Mouse (Mus musculus): ENCODE measurements around the gene Gab2. TPM values are rescaled to one million over a fixed set of nuclear protein-coding genes. Genes with fewer than 3 reads are reported as not detected.

The Gab2 gene
- total RNA-seq, 4 experiments from 2014 or later: 17.3 to 18.6 (median 17.6) TPM

GRCm38 (mm10) chr7:97342961-97343360 lies 261.6 kb downstream of the Gab2 start:
- DNase-seq (ENCODE audit: low spot score in 2 of 2): no peak

GRCm38 (mm10) chr7:97344655-97345054 lies 263.3 kb downstream of the Gab2 start:
- no peak for DNase-seq (ENCODE audit: low spot score in 2 of 2)

GRCm38 (mm10) chr7:97345229-97345871 lies 264.0 kb downstream of the Gab2 start:
- DNase-seq (ENCODE audit: low spot score in 2 of 2): peak; percentile 54 to 87

- DNase-seq (ENCODE audit: low spot score in 2 of 2): no peak
Measured at GRCm38 (mm10) chr7:97346111-97346821, 264.9 kb downstream of the Gab2 start.

GRCm38 (mm10) chr7:97346822-97347166 lies 265.4 kb downstream of the Gab2 start:
- no peak for DNase-seq (ENCODE audit: low spot score in 2 of 2)

GRCm38 (mm10) chr7:97347464-97347863 lies 266.1 kb downstream of the Gab2 start:
- DNase-seq (ENCODE audit: low spot score in 2 of 2): no peak

GRCm38 (mm10) chr7:97348318-97348717 lies 266.9 kb downstream of the Gab2 start:
- no peak for DNase-seq (ENCODE audit: low spot score in 2 of 2)

- DNase-seq (ENCODE audit: low spot score in 2 of 2): no peak
Measured at GRCm38 (mm10) chr7:97348836-97349235, 267.4 kb downstream of the Gab2 start.

- no peak for DNase-seq (ENCODE audit: low spot score in 2 of 2)
Measured at GRCm38 (mm10) chr7:97349438-97349837, 268.1 kb downstream of the Gab2 start.

- DNase-seq (ENCODE audit: low spot score in 2 of 2): no peak
Measured at GRCm38 (mm10) chr7:97350891-97351290, 269.5 kb downstream of the Gab2 start.

- DNase-seq (ENCODE audit: low spot score in 2 of 2): no peak
Measured at GRCm38 (mm10) chr7:97351792-97352513, 270.6 kb downstream of the Gab2 start.

GRCm38 (mm10) chr7:97353356-97353755 lies 272.0 kb downstream of the Gab2 start:
- no peak for DNase-seq (ENCODE audit: low spot score in 2 of 2)

GRCm38 (mm10) chr7:97355068-97355841 lies 273.9 kb downstream of the Gab2 start:
- no peak for DNase-seq (ENCODE audit: low spot score in 2 of 2)

- DNase-seq (ENCODE audit: low spot score in 2 of 2): no peak
Measured at GRCm38 (mm10) chr7:97356253-97356652, 274.9 kb downstream of the Gab2 start.

- DNase-seq (ENCODE audit: low spot score in 2 of 2): peak in 1 of 2 experiments; percentile 45
Measured at GRCm38 (mm10) chr7:97356875-97357276, 275.5 kb downstream of the Gab2 start.

- DNase-seq (ENCODE audit: low spot score in 2 of 2): no peak
Measured at GRCm38 (mm10) chr7:97357840-97358239, 276.5 kb downstream of the Gab2 start.

GRCm38 (mm10) chr7:97358347-97358746 lies 277.0 kb downstream of the Gab2 start:
- no peak for DNase-seq (ENCODE audit: low spot score in 2 of 2)

All from left cerebral cortex, adult 8-10 months (tissue).